Mouse (Mus musculus) granulocyte monocyte progenitor cell, adult 5-6 weeks (primary cell): ENCODE results near the gene Fam173a. TPM values are rescaled to one million over a fixed set of nuclear protein-coding genes. Genes with fewer than 3 reads are reported as not detected.

Experiments used
- ATAC-seq: replicated peaks from 2 replicates; pipeline ENCODE4 v1.8.0; 2016; ENCODE audit warnings: mild to moderate bottlenecking, moderate TSS enrichment, inconsistent platforms; ENCODE audit not compliant: poor library complexity, severe bottlenecking
- total RNA-seq, 2 experiments: library from RNA; stranded (forward) in 1 of 2; stranded (reverse) in 1 of 2; fragments of 200-712, 200-1000 nt in 1 of 2; fragments of >200 nt in 1 of 2; fragmentation: Nextera tagmentation in 1 of 2; gene quantifications; 2 replicates each; pipeline ENCODE4 v1.2.3; 2014 to 2017

The Fam173a gene
- total RNA-seq, 2 experiments from 2014 or later: 31.9 to 85.3 TPM

DNA sequence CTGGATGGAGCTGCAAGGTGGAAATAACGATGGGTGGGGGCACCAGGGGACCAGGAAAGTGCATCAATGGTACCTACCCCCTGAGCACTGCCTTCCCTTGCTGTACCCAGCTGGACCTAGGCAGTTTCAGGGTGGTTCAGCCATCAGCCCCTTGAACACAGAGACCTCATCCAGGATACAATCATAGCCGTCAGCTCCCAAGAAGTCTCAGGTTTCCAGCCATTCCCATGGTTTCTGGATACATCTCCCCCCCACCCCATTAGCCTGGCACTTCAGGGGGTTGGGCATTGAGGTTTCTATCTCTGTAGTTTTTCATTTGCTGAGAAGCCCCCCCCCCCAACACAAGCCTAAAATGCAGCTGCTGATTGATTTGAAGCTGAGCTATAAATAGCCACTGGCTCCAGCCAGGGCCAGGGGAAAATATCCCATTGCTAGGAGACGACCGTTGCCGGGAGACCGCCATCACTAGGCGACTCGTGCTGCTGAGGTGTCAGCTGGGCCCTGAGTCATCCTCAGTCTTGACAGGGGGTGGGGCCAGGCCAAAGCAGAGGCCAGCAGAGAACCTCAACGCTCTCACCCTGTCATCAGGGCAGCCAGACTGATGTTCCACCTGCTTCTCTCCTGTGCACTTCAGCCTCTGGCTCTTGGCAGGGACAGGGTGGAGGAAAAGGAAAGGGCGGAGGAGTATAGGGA is 10.3 kb upstream of the Fam173a start:
- ATAC-seq: peak; percentile 31; the same call in 1 of the 2 replicates

DNA sequence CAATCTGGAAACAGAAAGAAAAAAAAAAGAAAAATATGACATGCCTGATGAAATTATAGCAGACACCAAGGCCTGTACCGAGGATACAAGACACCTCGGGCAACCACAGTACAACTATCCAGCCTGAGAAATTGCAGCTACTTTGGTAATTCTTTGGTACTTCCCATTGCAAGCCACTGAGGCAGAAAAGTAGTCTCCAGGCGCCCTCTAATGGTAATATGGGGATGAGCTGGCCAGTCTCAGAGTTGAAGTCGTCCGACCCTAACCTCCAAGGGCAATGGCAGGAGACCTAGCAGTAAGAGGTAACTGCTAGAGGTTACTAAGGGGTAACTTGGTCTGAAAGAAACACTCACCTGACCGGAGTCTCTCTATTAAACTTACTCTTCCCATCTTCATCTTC is 8.3 kb upstream of the Fam173a start:
- peak; percentile 62 for ATAC-seq

DNA sequence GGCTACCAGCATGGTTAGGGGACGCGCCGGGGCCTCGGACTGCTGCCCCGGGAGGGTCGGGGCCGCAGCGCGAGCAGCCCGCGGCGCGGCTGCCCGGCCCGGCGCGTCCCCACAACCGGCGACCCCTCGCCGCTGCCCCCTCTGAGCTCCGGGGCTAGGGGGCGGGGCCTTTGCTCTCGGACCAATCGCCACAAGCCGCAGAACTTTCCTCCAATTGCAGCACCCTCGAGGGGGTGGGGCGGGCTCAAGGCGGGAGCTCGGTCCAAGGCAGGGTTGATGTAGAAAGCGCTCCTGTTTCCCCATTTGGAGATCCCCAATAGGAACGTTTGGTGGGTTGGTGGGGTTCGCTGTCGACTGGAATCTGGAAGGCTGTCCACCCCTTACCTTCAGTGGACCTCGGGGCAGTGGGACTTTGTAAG is 4.3 kb upstream of the Fam173a start, which contains the start of gene Metrn:
Gene Metrn (minus strand): TSS at position 186 of the 419 bp plus-strand sequence.
- peak; percentile 83 for ATAC-seq

DNA sequence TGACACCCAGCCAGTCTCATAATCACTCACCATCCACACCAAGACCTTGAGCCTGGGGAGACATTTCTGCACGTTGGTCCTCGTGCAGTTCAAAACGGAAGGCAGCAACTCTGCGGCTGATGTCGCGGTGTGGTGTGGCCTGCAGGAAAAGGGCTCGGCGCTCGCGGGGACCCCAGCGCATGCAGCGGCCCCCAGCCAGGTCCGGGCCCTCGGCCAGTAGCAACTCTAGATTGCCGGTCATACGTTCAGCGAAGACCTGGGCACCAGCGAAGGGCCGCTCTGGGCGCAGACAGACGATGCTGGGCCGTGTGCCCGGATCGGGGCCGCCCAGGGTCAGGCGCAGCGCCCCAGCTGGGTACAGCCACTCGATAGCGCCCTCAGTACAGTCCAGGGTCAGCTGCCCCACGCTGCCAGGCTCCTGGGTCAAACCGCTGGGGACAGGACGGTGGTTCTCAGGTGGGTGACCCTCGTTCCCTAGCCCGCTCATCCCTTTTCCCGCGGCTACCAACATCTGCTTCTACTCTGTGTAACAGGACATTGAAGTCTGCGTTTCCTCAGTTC is 3.6 kb upstream of the Fam173a start:
- ATAC-seq: no peak

DNA sequence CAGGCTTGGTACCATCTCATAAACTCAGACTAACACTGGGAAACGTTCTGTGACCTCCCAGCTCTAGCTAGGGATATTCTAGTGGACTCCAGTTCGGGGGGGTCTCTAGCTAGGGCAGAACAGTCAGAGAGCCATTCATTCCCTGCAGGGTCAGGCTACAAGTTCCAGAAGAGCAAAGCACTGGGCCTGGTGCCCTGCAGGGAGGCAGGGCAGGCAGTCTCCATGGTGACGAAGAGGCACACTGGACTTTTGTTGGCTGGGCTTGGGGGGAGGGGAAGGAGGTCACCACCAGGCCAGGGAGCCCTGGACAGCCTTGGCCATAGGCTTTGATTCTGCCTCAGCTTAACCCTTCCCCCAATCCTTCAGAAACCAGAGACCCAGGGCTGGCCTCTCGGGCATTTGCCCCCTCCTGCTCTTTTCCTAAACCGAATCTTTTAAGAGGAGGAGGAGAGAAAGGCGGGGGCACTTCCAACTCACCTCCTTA is 3.0 kb upstream of the Fam173a start, which contains the start of gene AC134908.4:
Gene AC134908.4 (minus strand): TSS at position 51 of the 484 bp plus-strand sequence.
- ATAC-seq: no peak

DNA sequence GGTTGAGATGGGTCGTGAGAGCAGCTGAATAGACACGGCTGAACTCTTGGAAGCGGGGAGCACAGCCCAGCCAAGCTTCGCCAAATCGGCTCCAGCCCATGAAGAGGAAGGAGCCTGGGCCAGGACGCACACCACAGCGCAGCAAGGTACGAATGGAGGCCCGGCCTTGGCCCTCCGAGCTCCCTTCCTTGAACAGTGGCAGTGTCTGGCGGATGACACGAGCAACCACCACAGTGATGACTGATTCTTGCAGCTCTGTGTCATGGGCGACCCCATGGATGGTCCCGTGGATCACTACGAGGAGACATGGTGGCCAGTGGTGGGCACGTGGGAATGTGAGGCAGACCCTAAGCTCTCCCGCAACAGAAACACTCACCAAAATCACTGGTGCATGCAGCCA is 2.3 kb upstream of the Fam173a start:
- no peak for ATAC-seq

DNA sequence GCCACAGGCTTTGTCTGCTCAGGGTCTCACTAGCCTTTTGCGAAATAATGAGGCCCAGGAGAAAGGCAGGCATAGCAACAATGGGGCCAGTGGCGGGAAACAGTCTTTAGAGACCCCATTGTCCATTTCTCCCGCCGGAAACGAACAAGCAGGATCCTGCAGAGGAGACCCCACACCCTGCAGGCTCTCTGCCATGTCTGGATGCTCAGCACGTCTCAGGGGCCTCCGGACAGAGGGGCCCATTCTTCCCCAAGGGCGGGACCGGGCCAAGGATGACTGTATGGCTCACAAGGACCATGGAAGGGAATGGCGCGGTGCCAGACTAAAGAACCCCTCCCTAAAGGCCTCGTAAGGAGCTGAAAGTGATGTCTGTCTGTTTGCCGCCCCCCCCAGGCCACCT is 1.5 kb upstream of the Fam173a start:
- ATAC-seq: no peak

DNA sequence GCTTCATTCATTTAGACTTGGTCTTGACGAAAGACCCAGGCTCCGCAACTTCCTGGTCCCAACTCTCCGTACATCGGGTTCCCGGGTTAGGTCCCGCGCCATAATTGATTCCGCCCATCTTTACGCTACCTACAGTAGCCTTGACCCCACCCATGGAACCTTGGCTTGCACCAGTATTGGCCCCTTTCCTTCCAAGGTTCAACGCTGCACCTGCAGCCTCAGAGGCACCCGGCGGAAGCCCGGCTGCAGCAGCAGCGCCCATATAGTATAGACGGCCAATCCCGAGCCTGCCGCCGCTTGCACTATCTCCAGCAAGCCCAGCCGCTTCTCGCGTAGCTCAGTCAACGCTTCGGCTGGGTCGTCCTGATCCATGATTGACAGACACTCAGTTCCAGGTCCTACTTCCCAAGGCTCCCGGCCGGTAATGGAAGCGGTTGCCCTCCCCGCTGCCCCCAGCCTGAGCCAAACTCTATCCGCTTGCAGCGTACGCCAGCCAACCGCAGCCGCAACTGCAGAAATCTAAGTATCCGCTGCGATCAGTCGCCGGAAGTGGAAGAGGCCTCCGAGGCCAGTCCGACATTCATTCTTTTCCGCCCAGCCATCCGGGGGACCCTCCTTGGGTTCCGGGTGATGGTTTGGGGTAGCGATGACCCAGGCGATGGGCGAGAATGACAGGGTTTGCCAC is 716 bp downstream of the Fam173a start:
- peak; percentile 63 for ATAC-seq

DNA sequence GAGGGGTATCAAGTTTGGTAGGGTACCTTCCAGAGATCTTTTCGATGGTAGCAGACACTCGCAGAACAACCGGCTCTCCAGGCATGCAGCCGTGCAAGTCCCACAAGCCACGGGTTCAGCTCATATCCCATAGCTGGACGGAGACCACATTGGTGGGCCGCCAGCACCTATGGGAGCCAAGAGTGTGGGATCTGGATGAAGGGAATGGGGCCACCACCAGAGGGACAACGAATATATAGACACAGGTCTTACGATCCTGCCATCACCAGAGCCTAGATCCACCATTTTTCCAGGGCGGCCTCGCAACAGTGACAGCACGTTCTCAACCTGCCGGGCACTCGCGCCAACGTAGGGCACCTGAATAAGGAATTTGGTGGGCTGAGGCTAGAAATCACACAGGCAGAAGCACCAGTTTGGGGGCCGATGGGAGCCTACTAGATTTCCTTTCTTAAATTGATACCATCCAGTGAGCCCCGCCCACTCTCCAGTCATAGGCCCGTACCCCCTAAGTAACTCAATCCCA is 1.3 kb downstream of the Fam173a start:
- no peak for ATAC-seq

DNA sequence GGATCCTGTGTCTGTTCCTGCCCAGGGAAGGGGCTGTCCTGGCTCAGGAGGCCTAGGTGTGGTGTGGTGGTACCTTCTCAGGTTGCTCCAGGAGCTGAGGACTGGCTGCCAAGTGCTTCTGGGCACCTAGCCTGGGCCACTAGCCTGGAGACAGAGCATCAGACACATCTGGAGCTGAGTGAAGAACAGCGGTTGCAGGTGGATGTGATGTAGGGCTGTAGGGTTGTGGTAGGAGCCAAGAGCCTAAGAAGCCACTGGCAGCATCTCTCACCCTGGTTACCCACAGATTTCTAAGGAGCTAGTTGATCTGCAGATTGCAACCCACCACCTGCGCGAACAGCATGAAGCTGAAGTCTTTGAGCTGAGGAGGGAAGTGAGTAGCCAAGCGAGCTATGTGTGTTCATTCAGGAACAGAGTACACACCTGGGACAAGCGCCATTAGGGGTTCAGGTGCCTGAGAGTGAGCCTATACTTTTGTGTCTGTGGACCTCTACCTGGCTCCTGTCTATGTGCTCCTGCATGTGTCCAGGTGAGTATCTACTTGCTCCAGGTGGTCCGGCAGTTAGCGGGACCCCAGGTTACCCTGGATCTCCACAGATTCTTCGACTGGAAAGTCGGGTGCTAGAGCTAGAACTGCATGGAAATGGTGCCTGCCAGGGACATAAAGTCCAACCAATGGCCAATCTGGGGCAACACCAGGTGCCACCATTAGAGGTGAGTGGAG is 5.8 kb downstream of the Fam173a start:
- ATAC-seq: no peak

DNA sequence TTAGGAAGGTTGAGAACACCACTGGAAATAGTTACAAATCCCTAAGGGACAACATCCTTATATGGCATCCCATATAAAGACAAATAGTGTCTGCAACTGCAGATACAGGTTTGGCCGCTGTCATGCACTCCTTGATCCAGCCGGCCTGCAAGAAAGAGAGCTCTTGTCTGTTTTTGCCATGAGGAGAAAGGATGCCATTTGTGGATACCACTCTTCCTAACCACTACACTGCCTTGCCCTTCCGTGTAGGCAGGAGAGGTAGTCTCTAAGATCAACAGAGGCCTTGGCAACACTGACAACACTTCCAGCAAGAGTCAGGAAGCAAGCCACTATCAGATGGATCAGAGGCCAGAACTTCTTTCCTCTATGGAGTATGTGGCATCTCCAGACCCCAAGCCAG is 6.4 kb downstream of the Fam173a start, which contains the start of gene Ccdc78:
Gene Ccdc78 (plus strand): TSS at position 301 of the 400 bp plus-strand sequence.
- no peak for ATAC-seq

DNA sequence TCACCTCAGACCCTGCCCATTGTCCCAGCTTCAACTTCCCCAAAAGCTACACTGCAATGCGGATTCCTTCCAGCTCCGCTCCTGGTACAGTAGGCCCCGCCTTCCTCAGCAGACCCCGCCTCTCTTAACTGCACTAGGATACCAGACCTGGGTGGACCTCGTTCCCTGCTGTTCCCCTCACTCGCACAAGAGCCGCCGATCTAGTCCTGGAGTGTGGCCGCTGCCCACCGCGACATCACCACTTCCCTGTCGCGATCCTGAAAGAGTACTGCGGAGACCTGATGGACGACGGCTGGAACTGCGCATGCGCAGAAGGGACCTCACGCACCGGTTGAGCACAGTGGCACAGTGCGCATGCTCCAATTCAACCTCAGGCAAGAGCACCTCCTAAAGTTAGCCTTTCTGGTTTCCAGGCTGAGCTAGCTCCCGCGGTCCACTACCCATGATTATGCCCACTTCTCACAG is 7.4 kb downstream of the Fam173a start, which contains the start of gene Haghl:
Gene Haghl (minus strand): TSS at position 393 of the 465 bp plus-strand sequence.
- peak; percentile 87 for ATAC-seq

DNA sequence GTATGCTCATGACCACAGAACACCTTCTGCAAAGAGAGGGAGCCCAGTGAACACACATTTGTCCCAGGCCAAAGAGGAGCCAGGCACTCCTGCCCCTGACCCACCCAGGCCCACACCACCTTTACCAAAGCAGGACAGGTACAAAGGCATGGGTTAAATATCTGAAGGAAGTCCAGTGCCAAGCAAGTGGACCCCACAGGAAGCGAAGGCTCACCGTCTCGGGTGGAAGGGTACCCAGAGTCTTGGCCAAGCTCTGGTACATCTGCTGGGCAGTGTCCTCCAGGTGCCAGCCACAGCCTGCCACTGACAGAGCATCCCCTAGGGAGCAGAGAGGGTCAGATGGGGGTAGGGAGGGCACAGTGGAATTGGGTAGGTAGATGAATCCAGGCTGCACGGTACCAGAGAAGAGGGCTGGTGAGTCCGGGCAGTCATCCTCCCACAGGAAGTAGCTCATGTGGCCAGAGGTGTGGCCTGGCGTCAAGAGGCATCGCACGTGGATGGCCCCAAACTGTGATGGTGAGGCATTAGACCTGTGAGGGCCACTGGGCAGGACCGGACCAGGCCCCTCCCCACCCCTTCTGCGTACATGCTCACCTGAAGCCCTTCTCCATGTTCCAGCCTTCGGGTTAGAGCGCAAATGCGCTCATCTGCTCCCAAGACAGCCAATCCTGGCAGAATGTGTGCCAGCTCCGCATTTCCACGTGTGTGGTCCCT is 8.7 kb downstream of the Fam173a start:
- no peak for ATAC-seq

DNA sequence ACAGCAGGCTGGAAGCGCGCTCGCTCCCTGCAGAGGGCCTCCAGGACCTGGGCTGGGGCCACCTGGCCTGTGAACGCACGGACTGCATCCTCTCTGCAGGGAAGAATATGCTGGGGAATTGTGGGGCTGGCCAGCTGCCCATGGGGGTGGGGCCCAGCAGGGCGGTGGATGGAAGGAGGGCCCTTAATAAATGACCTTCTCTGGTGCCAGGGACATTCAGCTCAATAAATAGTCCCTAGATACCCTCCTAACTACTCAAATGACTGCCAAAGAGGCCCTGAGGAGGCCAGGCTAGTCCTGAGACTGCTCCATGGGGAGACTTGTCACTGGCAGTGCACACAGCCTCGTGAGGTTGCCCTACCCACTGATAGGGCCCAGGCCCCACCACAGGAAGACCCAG is 9.6 kb downstream of the Fam173a start:
- no peak for ATAC-seq

DNA sequence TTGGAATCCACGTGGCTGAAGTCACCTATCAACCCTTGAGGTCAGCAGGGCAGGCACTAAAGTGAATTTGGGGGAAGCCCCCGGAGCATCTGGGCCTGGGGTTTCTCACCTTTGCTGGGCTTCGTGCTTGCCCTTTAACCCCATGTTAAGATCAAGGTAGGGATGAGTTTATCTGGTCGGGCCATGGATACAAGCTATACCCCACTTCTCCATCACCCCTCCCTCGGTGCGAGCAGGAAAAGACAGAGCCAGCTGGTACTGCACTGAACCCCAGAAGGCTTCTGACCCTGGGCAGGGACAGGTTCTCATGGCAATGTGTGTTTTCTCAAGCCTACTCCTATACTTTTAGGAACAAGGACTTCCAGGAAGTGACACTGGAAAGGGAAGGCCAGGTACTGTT is 11.4 kb downstream of the Fam173a start:
- ATAC-seq: no peak

DNA sequence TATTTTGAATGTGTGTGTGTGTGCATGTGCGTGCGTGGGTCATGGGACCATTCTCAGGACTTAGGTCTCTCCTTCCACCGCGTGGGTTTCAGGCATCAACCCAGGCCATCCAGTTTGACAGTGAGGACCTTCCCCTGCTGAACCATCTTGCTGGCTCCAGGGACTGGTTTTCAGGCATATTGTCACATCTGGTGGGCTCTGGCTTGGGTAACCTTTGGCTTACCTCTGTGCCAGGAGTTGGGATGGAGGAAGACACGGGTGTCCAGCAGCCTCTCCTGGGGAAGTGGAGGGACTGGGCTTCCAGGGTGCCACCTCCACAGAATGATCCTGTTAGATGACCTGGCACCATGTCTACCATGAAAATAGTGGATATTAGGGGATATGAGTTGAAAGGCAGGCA is 14.8 kb downstream of the Fam173a start:
- no peak for ATAC-seq

DNA sequence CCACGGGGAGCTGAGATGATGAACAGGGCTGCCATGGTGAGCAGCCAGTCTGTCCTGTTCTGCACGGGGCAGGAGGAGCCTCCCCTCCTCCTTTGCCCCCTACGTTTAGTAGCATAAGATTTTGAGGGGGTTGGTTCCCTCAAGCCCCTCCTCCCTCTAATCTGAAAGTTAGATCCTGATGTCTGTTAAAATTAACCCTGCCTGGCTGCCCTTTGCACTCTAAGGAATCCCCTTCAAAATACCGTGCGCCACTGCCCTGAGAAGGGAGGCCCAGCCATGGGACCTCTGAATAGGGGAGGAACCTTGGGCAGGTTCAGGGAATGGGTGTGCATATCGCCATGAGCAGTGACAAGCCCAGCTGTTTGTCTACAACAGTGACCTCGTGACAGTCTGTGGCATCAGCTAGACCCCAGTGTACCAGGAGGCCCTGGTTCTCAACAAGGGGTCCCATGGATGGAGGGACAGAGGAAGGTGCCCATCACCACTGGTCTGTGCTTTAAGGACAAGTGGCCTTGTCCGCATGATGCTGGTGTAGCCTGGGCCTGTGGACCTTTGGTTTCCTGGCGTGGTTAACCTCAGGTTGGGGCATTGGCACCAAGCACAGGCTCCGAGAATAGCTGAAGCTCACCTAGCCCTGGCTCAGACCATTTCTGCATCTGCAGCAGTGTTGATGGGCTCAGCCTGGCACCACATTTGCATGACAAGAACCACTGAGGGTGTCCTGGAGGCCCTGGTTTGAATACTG is 17.2 kb downstream of the Fam173a start:
- ATAC-seq: no peak

DNA sequence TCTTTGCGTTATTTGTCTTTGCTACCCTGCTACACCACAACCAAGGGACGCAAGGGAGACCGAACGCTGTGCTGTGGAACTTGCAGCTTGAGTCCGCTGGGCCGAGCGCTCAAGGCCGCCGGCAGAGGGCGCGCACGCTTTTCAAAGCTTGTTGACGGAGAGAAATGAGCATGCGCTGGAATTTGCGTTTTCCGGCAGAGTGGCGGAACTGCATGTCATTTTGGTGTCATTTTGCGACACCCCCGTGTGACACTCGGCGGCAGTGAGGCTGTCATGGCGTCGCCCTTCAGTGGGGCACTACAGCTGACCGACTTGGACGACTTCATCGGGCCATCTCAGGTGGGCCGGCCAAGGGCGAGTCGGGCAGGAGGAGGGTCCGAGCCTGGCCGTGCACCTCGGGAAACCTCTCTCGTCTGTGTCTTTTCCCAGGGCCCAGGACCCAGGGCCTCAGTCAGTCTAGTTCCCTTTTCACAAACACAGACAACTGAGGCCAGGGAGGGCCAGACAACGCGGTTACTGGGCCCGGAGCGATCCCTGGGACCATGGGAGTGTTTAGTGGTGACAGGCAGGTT is 19.1 kb downstream of the Fam173a start, which contains the start of gene Narfl:
Gene Narfl (plus strand): TSS at position 228 of the 572 bp plus-strand sequence.
- ATAC-seq: peak; percentile 97
